Mouse (Mus musculus) olfactory bulb, adult 2 months (tissue): ENCODE results near the gene Ints1. TPM values are rescaled to one million over a fixed set of nuclear protein-coding genes. Genes with fewer than 3 reads are reported as not detected.

Experiments used
- H3K27ac ChIP-seq: fragments of 200-500 bp; 2 replicates; pipeline ENCODE4 v1.5.1; 2012; ENCODE audit warnings: low read depth, low read length; ENCODE audit not compliant: insufficient read depth
- H3K4me1 ChIP-seq: fragments of 200-500 bp; 2 replicates; pipeline ENCODE4 v1.6.1; 2012; ENCODE audit warnings: low read length; ENCODE audit not compliant: control insufficient read depth, insufficient read depth
- H3K4me3 ChIP-seq: fragments of 200-500 bp; 2 replicates; pipeline ENCODE4 v1.5.1; 2012; ENCODE audit warnings: mild to moderate bottlenecking, low read depth, low read length, moderate library complexity; ENCODE audit not compliant: insufficient read depth
- CTCF ChIP-seq: fragments of 200-500 bp; IDR thresholded peaks from 2 replicates; pipeline ENCODE4 v1.5.1; 2012; ENCODE audit warnings: low read depth, mild to moderate bottlenecking, low read length, moderate library complexity; ENCODE audit not compliant: insufficient read depth
- POLR2A ChIP-seq: fragments of 200-500 bp; IDR thresholded peaks from 2 replicates; pipeline ENCODE4 v1.6.1; 2012; ENCODE audit warnings: mild to moderate bottlenecking, low read depth, low read length, moderate library complexity; ENCODE audit not compliant: insufficient read depth
- WGBS: fragments of 180-500 bp; shearing (Covaris S2); methylation state at CpG from one replicate; pipeline ENCODE4 v1.1.7; 2018; 5-methylcytosine and 5-hydroxymethylcytosine counted together
- polyA plus RNA-seq: library from polyadenylated mRNA; stranded (reverse); fragments of >200 nt; gene quantifications from 2 replicates; pipeline ENCODE4 v1.2.4, GENCODE M21; 2012; ENCODE audit warnings: low replicate concordance; ENCODE audit not compliant: missing spikeins, insufficient read depth, insufficient read length

Gene Ints1
- polyA plus RNA-seq, 1 experiment, result not detected

DNA sequence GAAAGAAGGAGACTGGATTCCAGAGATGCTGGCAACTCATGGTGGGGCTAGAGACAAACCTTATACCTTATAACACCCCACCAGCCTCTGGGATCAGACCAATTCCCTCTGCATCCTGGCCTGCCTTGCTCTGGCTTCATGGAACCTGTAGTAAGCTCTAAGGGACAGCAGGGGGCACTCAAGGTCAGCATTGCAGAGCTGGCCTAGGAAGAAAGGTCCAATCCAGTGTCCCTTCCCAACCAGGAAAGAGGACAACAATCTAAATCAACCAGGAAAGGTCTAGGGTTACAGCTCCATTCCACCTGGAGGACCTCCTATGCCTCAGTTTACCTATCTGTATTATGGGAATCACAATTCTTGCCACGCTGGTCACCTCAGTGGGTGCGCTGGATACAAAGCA is 57.8 kb downstream of the Ints1 start:
- H3K4me3 ChIP-seq, result no peak overlapping the region
- TF ChIP-seq CTCF (peak; percentile 56; the same call in 1 of the 2 replicates), POLR2A (no peak)
- H3K27ac ChIP-seq, result no peak overlapping the region
- 100% methylated on average over 2 of the region's 2 CpGs for WGBS
- H3K4me1 ChIP-seq, result 0 out of 2 replicates have a peak, but pooled peaks cover 6% of the 10 kb centered on the region

GRCm38 (mm10) chr5:139706496-139706895 is 69.0 kb downstream of the Ints1 start:
- WGBS, result 66% methylated on average over 10 of the region's 10 CpGs
- no peak overlapping the region for H3K27ac ChIP-seq

GRCm38 (mm10) chr5:139702905-139703304 is 72.6 kb downstream of the Ints1 start:
- TF ChIP-seq CTCF (no peak), POLR2A (no peak)
- Histone ChIP-seq H3K4me3 (no peak overlapping the region), H3K4me1 (no peaks in the 10 kb centered on the region), H3K27ac (no peak overlapping the region)
- WGBS, result 57% methylated on average over 2 of the region's 2 CpGs

More at GRCm38 (mm10) chr5:139706496-139706895, 69.0 kb downstream of the Ints1 start:
- TF ChIP-seq CTCF (no peak), POLR2A (no peak)
- no peaks in the 10 kb centered on the region for H3K4me1 ChIP-seq
- H3K4me3 ChIP-seq, result no peak overlapping the region

DNA sequence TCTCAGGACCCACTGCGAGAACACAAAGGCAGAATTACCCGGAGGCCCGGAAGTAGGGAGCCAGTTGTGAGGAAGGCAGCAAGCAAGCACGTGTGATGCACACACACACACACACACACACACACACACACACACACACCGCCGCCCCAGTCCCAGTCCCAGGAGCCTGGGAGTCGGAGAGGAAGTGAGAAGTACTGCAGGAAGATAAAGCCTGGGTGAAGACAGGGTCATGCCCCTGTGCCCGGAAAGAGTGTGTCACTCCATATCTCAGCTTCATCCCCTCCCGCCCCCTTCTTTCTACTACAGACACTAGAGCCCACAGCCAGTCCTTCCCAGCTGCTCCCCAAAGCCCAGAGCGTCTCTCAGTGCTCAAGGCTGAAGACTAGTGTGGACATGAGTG is 73.2 kb downstream of the Ints1 start:
- Histone ChIP-seq H3K27ac (no peak overlapping the region), H3K4me1 (no peaks in the 10 kb centered on the region), H3K4me3 (no peak overlapping the region)
- 83% methylated on average over 10 of the region's 10 CpGs for WGBS
- TF ChIP-seq POLR2A (no peak), CTCF (no peak)

Other genes starting within 250 kb of the Ints1 start
- not detected in 2 replicates for gene Uncx, start 232.2 kb downstream of the Ints1 start, polyA plus RNA-seq
- not detected in 2 replicates for gene Micall2, start 39.3 kb downstream of the Ints1 start, polyA plus RNA-seq
- not detected in 2 replicates for gene Mafk, start 15.8 kb upstream of the Ints1 start, polyA plus RNA-seq
- gene Tmem184a, start 44.2 kb upstream of the Ints1 start, polyA plus RNA-seq, result not detected in 2 replicates
- not detected in 2 replicates for gene Gm26938, start 50.7 kb upstream of the Ints1 start, polyA plus RNA-seq
- not detected in 2 replicates for gene Psmg3, start 51.2 kb upstream of the Ints1 start, polyA plus RNA-seq
- gene Elfn1, start 132.3 kb upstream of the Ints1 start, polyA plus RNA-seq, result not detected in 2 replicates